Comparison of ENCODE assay signal across 15 mouse cellular contexts in genomic region chr12:89516046-89516445, GRCm38 (mm10).
"Had no signal": no experiment of that assay in that cellular context is flagged by ENCODE, and none has a peak within 500 bp of the region (broad histone marks: within the 10 kb centered on the region; RNA-seq: fewer than 3 reads in every experiment).

No protein-coding gene starts in this region.

- H3K9me3 ChIP-seq: kidney, embryonic 15.5 days; liver, embryonic 13.5 days; midbrain, embryonic 12.5 days had no signal

- H3K27ac ChIP-seq: kidney, embryonic 15.5 days; left cerebral cortex, adult 2 months; liver, embryonic 13.5 days; midbrain, embryonic 12.5 days had no signal

- H3K36me3 ChIP-seq: kidney, embryonic 15.5 days; liver, embryonic 13.5 days; midbrain, embryonic 12.5 days had no signal

- H3K4me3 ChIP-seq: kidney, embryonic 15.5 days; left cerebral cortex, adult 2 months; liver, embryonic 13.5 days; midbrain, embryonic 12.5 days; myocyte had no signal

- H3K4me2 ChIP-seq: kidney, embryonic 15.5 days; liver, embryonic 13.5 days; midbrain, embryonic 12.5 days had no signal

- ATAC-seq: midbrain, embryonic 16.5 days had no signal

- DNase-seq: kidney, adult 8-10 months; kidney, postnatal 10 days; kidney, postnatal 36 days; layer of hippocampus, postnatal 36 days; liver, embryonic 13.5 days; lung, adult 2 months; lung, postnatal 14 days; lung, postnatal 4 days; thymus, adult 18-20 months; thymus, postnatal 36 days had no signal

- H3K9ac ChIP-seq: kidney, embryonic 15.5 days; liver, embryonic 13.5 days; midbrain, embryonic 12.5 days had no signal

- H3K4me1 ChIP-seq: kidney, embryonic 15.5 days; liver, embryonic 13.5 days; midbrain, embryonic 12.5 days had no signal

- H3K27me3 ChIP-seq: kidney, embryonic 15.5 days; liver, embryonic 13.5 days; midbrain, embryonic 12.5 days had no signal
